Mouse (Mus musculus) stomach, embryonic 14.5 days (tissue): ENCODE measurements around the gene Jag1. TPM values are rescaled to one million over a fixed set of nuclear protein-coding genes. Genes with fewer than 3 reads are reported as not detected.
A peak's percentile ranks its signal among the peaks of the same experiment; 100 is the strongest.

ENCODE experiments used
- ATAC-seq: fragments of 200-750 bp; cut with Nextera tagmentation; 2 replicates; pipeline ENCODE4 v1.8.0; 2017; ENCODE audit warnings: low read depth, moderate TSS enrichment; ENCODE audit not compliant: insufficient number of reproducible peaks, insufficient read depth, low FRiP score
- H3K27ac ChIP-seq: fragments of 300-500 bp; sonication (generic); 2 replicates; pipeline ENCODE4 v1.5.1; 2014; ENCODE audit warnings: mild to moderate bottlenecking, low read length, moderate library complexity, mixed read lengths
- H3K27me3 ChIP-seq: fragments of 300-500 bp; sonication (generic); 2 replicates; pipeline ENCODE4 v1.6.1; 2014; ENCODE audit warnings: low read length, control low read depth, mixed read lengths; ENCODE audit not compliant: control insufficient read depth, insufficient read depth
- H3K36me3 ChIP-seq: fragments of 300-500 bp; sonication (generic); 2 replicates; pipeline ENCODE4 v1.6.1; 2014; ENCODE audit warnings: mild to moderate bottlenecking, control low read depth, low read length, moderate library complexity, mixed read lengths; ENCODE audit not compliant: control insufficient read depth, insufficient read depth
- H3K4me1 ChIP-seq: fragments of 300-500 bp; sonication (generic); 2 replicates; pipeline ENCODE4 v1.6.1; 2014; ENCODE audit warnings: low read length, control low read depth, mixed read lengths; ENCODE audit not compliant: control insufficient read depth, insufficient read depth
- H3K4me2 ChIP-seq: fragments of 300-500 bp; sonication (generic); replicated peaks from 2 replicates; pipeline ENCODE4 v1.6.1; 2014; ENCODE audit warnings: low read depth, low read length, control low read depth
- H3K4me3 ChIP-seq: fragments of 300-500 bp; sonication (generic); 2 replicates; pipeline ENCODE4 v1.5.1; 2014; ENCODE audit warnings: low read depth, low read length, control low read depth
- H3K9ac ChIP-seq: fragments of 300-500 bp; sonication (generic); replicated peaks from 2 replicates; pipeline ENCODE4 v1.6.1; 2014; ENCODE audit warnings: low read depth, mild to moderate bottlenecking, control low read depth, low read length, moderate library complexity, mixed read lengths
- H3K9me3 ChIP-seq: fragments of 300-500 bp; sonication (generic); 2 replicates; pipeline ENCODE4 v1.6.1; 2016; ENCODE audit warnings: low read depth, low read length, control low read depth; ENCODE audit not compliant: control insufficient read depth
- WGBS: fragments of 180-500 bp; shearing (Covaris S2); extraction: QIAGEN DNeasy Blood & Tissue Kit; methylation state at CpG from one replicate; pipeline ENCODE4 v1.1.7; 2014; 5-methylcytosine and 5-hydroxymethylcytosine counted together
- polyA plus RNA-seq: library from polyadenylated mRNA; unstranded; fragments of >200 nt; fragmentation: Nextera tagmentation; extraction: Ambion mirVana; gene quantifications from 2 replicates; pipeline ENCODE4 v1.2.1, GENCODE M21; 2014

Jag1 gene
- 20.2 and 23.6 TPM in 2 replicates for polyA plus RNA-seq

DNA sequence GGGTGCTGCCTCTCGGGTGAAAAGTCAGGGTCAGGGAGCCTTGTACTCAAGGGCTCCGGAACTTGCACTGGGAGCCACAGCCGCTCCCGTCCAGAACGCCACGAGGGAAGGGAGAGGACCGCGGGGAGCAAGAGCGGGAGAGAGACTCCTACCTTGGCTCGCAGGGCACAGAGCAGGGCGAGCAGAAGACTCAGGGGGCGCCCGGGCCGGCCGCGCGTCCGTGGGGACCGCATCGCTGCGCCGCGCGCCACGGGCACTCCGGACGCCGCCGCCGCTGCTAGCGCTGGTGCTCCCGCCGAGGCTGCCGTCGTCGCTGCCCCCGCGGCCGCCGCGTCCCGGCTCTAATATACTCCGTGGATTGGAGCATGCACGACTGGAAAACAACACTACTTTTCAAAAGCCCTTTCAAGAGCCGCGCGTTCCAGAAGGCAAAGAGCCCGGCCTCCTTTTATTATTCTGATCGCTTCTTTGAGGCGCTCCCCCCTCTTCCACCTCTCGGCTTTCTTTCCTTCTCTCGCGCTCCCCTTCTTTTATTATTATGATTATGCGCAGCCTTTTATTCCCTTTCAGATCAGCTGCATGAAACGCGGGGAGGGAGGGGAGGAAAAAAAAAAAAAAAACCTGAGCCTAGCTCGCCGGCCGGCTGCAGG, at the start of gene Jag1:
TSS of gene Jag1 (minus strand) at position 620 of the 650 bp plus-strand sequence.
- peak within 1 kb of the TSS; percentile 54 for H3K4me3 ChIP-seq
- H3K4me1 ChIP-seq = peaks cover 14% of the 10 kb centered on the region; the same call in 1 of the 2 replicates
- ATAC-seq = no peak
- no peaks in the 10 kb centered on the region for H3K27me3 ChIP-seq
- WGBS = under 1% methylated on average over 51 of the region's 59 CpGs
- peak within 1 kb of the TSS; percentile 98 for H3K27ac ChIP-seq
- peak within 1 kb of the TSS; percentile 82 for H3K9ac ChIP-seq
- H3K4me2 ChIP-seq = peak within 1 kb of the TSS; percentile 88
- no peaks in the 10 kb centered on the region for H3K9me3 ChIP-seq
- no peaks in the 10 kb centered on the region for H3K36me3 ChIP-seq

DNA sequence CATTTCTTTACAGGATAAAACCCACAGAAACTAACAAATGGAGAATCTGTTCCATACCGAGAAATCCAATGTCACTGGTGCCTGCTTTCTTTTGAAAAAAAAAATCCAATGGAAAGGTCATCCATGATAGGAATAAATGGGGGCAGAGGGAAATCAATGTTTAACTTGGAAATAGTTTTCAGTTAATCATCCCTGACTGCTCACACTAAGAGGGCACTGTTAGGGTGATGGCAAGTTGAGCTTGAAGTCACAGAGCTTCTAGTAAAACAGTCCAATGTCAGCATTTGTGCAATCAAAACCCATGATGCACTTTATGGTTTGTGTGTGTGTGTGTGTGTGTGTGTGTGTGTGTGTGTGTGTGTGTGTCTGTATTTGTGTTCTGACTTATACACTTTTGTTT, 39.6 kb upstream of the Jag1 start:
- no peaks in the 10 kb centered on the region for H3K36me3 ChIP-seq
- 58% methylated on average over 1 of the region's 1 CpGs for WGBS
- no peaks in the 10 kb centered on the region for H3K27me3 ChIP-seq
- H3K9me3 ChIP-seq = no peaks in the 10 kb centered on the region
- H3K4me1 ChIP-seq = no peaks in the 10 kb centered on the region
- no peak for ATAC-seq
- H3K4me3 ChIP-seq = no peak overlapping the region
- H3K4me2 ChIP-seq = no peak overlapping the region
- no peak overlapping the region for H3K27ac ChIP-seq
- H3K9ac ChIP-seq = no peak overlapping the region

DNA sequence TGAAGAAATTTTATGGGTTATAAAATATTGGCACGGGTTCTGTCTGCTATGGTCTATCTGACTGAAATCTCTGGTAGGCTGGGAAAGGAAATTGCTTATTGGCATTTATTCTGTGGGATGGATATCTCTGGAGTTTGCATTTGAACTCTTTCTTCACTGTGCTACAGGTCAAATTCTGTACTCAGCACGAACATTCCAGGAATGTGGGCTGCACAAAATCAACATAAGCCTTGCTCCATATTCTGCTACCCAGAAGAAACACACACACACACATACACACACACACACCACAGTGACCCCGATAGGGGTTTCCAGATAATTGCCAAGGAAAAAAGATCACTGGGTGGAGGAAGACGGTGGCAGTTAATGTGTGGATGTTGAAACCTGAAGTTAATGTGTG, 37.4 kb upstream of the Jag1 start:
- Histone ChIP-seq H3K9ac (no peak overlapping the region), H3K27ac (no peak overlapping the region), H3K4me2 (no peak overlapping the region), H3K4me3 (no peak overlapping the region), H3K4me1 (no peaks in the 10 kb centered on the region), H3K9me3 (no peaks in the 10 kb centered on the region), H3K27me3 (no peaks in the 10 kb centered on the region), H3K36me3 (no peaks in the 10 kb centered on the region)
- WGBS = 42% methylated on average over 4 of the region's 4 CpGs
- no peak for ATAC-seq

DNA sequence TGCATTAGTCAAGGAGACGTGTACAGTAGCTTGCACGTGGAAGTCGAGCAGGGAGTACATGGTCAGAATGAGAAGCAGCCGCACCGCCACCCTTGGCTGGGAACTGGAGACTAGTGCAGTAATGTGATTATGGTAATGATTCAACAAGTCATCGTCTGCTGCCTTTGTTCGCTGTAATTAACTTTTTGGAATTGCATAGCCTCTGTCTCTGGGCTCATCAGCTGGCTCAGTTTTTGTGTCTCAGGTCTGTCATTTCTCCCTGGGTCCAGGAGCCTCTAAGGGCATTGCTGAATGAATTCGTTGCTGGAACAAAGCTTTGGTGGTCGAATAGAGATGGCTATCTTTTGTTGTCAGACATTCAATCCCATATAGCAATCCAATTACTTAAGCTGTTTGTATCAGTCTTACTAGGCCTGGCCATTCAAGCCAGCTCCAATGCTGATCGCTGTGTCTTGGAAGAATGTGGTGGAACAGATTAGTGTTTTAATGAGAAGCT, 36.8 kb upstream of the Jag1 start:
- H3K4me3 ChIP-seq = no peak overlapping the region
- WGBS = 79% methylated on average over 10 of the region's 10 CpGs
- no peaks in the 10 kb centered on the region for H3K4me1 ChIP-seq
- no peaks in the 10 kb centered on the region for H3K27me3 ChIP-seq
- H3K4me2 ChIP-seq = no peak overlapping the region
- no peak for ATAC-seq
- H3K27ac ChIP-seq = no peak overlapping the region
- no peaks in the 10 kb centered on the region for H3K36me3 ChIP-seq
- no peaks in the 10 kb centered on the region for H3K9me3 ChIP-seq
- no peak overlapping the region for H3K9ac ChIP-seq

DNA sequence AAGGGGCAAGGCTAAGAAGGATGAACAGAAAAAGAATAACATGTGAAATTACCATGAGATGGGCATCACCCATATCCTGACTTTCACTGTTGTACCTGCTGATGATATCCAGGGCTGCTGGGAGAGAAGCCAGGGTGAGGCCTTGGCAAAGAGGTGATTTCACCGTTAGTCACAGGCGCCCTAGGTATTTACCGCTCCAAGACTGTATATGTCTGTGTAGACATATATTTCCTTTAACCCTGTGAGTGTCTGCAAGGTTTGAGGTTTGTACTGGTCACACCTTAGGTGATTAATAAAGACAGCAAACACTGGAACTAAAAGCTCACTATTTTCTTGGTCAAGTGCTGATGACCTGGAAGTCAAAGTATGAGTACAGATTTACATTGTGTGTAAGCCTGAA, 34.5 kb upstream of the Jag1 start:
- Histone ChIP-seq H3K9ac (no peak overlapping the region), H3K27me3 (no peaks in the 10 kb centered on the region), H3K27ac (no peak overlapping the region), H3K4me2 (no peak overlapping the region), H3K4me1 (no peaks in the 10 kb centered on the region), H3K9me3 (no peaks in the 10 kb centered on the region), H3K36me3 (no peaks in the 10 kb centered on the region), H3K4me3 (no peak overlapping the region)
- WGBS = 88% methylated on average over 3 of the region's 3 CpGs
- ATAC-seq = no peak

DNA sequence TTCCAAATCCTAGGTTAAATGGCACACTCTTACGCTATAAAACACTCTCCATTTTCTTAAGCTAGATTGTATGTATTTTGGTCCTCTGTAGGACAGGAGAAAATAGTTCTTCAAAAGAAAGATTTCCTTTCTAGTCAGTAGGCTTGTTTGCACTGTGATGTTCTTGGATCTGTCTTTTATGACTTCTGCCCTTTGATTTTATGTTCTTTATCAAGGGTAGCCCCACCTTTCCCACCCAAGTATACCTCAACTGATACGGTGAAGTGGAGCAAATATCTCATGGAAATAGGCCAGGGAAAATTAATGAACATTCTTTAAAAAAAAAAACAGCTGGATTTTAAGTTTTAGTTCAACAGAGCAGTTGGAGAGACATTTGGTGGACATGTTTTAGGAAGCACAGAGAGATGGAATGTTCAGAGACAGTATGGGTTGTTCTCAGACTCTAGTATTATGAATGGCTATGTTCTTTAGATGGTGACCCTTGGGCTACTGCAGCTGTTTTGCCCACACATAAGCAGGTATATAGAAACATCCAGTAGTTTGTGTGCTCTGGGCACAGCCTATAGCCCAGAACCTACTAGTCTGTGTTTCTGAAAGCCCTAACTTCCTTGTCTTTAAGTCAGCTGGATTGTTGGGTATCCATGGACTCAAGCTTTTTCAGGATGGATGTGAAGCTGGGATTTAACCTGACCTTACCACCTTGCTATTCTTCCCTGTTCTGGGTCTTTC, 30.7 kb upstream of the Jag1 start:
- WGBS = 78% methylated on average over 2 of the region's 2 CpGs
- no peak overlapping the region for H3K9ac ChIP-seq
- no peak overlapping the region for H3K4me3 ChIP-seq
- H3K4me2 ChIP-seq = no peak overlapping the region
- no peak overlapping the region for H3K27ac ChIP-seq
- no peaks in the 10 kb centered on the region for H3K9me3 ChIP-seq
- H3K36me3 ChIP-seq = no peaks in the 10 kb centered on the region
- H3K4me1 ChIP-seq = no peaks in the 10 kb centered on the region
- H3K27me3 ChIP-seq = no peaks in the 10 kb centered on the region
- no peak for ATAC-seq

DNA sequence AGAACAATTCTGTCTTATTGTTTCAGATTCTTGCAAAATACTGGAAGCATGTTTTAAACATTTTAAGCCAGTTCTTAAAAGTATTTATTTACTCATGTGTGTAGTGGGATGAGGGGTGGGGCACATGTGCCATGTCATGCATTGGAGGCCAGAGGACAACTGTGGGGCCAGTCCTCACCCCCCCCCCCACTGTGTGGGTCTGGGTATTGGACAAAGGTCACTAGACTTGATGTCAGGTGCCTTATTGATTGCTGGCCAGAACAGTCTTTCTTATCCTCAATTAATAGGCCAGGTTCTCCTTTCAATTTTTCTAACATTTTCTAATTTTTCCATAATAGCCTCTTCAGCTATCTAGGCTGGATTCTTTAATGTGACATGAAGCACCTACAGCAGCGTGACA, 21.6 kb upstream of the Jag1 start:
- Histone ChIP-seq H3K4me2 (no peak overlapping the region), H3K4me3 (no peak overlapping the region), H3K27ac (no peak overlapping the region), H3K36me3 (no peaks in the 10 kb centered on the region), H3K4me1 (no peaks in the 10 kb centered on the region), H3K27me3 (no peaks in the 10 kb centered on the region), H3K9me3 (no peaks in the 10 kb centered on the region), H3K9ac (no peak overlapping the region)
- WGBS = 90% methylated on average over 1 of the region's 1 CpGs
- no peak for ATAC-seq

DNA sequence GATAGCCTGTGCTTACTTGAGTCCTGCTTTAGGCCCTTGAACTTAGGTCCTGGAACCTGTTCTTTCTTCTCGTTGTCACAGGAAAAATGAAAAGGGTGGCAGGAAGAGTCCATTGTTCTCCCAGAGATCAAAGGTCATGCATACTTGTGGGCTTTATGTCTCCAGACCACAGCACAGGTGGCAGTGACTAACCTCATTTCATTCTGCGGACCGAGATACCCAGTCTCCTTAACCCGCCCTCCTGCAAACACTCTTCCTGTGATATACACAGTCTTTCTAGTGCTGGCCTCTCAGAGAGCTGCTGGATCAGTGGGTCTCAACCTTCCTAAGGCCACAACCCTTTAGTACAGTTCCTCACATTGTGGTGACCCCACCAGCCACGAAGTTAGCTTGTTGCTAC, 17.6 kb upstream of the Jag1 start:
- H3K9ac ChIP-seq = no peak overlapping the region
- no peaks in the 10 kb centered on the region for H3K27me3 ChIP-seq
- ATAC-seq = no peak
- H3K27ac ChIP-seq = no peak overlapping the region
- H3K36me3 ChIP-seq = no peaks in the 10 kb centered on the region
- no peak overlapping the region for H3K4me3 ChIP-seq
- WGBS = 70% methylated on average over 5 of the region's 5 CpGs
- no peaks in the 10 kb centered on the region for H3K4me1 ChIP-seq
- no peak overlapping the region for H3K4me2 ChIP-seq
- H3K9me3 ChIP-seq = no peaks in the 10 kb centered on the region
